Mouse (Mus musculus) kidney, postnatal 25 days (tissue): Measurements from ENCODE around the gene Ybey.

ENCODE experiments used
- DNase-seq, 2 experiments: peaks; one replicate each; pipeline ENCODE4 v3.0.0; 2021; ENCODE audit warnings: mixed read lengths in 2 of 2

Gene Ybey

GRCm38 (mm10) chr10:76468203-76469162 lies at the start of gene Ybey, which contains the start of gene Mcm3ap:
Gene Ybey (minus strand): TSS chr10:76469114.
Gene Mcm3ap (plus strand): TSS chr10:76468927.
- peak; percentile 88 to 92 for DNase-seq

- peak; percentile 78 to 80 for DNase-seq
These were observed 44.2 kb upstream of the Ybey start for GRCm38 (mm10) chr10:76512965-76513583.

- DNase-seq = no peak
These were observed 37.0 kb upstream of the Ybey start for GRCm38 (mm10) chr10:76505865-76506264.

- DNase-seq = no peak
These were observed 35.5 kb upstream of the Ybey start for GRCm38 (mm10) chr10:76504271-76504943.

GRCm38 (mm10) chr10:76497522-76497921 lies 28.6 kb upstream of the Ybey start:
- DNase-seq = no peak

GRCm38 (mm10) chr10:76496366-76496765 lies 27.5 kb upstream of the Ybey start:
- no peak for DNase-seq

- DNase-seq = no peak
These were observed 26.6 kb upstream of the Ybey start for GRCm38 (mm10) chr10:76495501-76495900.

- no peak for DNase-seq
These were observed 24.6 kb upstream of the Ybey start for GRCm38 (mm10) chr10:76493527-76493926.

GRCm38 (mm10) chr10:76489205-76489604 lies 20.3 kb upstream of the Ybey start:
- no peak for DNase-seq

- DNase-seq = no peak
These were observed 19.4 kb upstream of the Ybey start for GRCm38 (mm10) chr10:76488265-76488664.

- peak in 1 of 2 experiments; percentile 9 for DNase-seq
These were observed 17.4 kb upstream of the Ybey start for GRCm38 (mm10) chr10:76486302-76486701.

- peak in 1 of 2 experiments; percentile 2 for DNase-seq
These were observed 12.6 kb upstream of the Ybey start for GRCm38 (mm10) chr10:76481480-76481879.

- DNase-seq = peak in 1 of 2 experiments; percentile 23
These were observed 11.9 kb upstream of the Ybey start for GRCm38 (mm10) chr10:76480851-76481250.

GRCm38 (mm10) chr10:76473759-76474158 lies 4.8 kb upstream of the Ybey start:
- DNase-seq = no peak

- no peak for DNase-seq
These were observed 6.2 kb downstream of the Ybey start for GRCm38 (mm10) chr10:76462721-76463120.

GRCm38 (mm10) chr10:76462312-76462711 lies 6.6 kb downstream of the Ybey start:
- DNase-seq = no peak

- DNase-seq = no peak
These were observed 7.7 kb downstream of the Ybey start for GRCm38 (mm10) chr10:76461255-76461654.

- peak in 1 of 2 experiments; percentile 65 for DNase-seq
These were observed 13.6 kb downstream of the Ybey start for GRCm38 (mm10) chr10:76455289-76455688.

- DNase-seq = no peak
These were observed 20.1 kb downstream of the Ybey start, which contains the start of gene 2610028H24Rik for GRCm38 (mm10) chr10:76448851-76449250. Gene 2610028H24Rik (plus strand): TSS chr10:76449081.

- no peak for DNase-seq
These were observed 21.3 kb downstream of the Ybey start for GRCm38 (mm10) chr10:76447406-76448229.

GRCm38 (mm10) chr10:76445996-76446681 lies 22.8 kb downstream of the Ybey start:
- DNase-seq = peak; percentile 43 to 57
